ENCODE assay signal across 7 mouse cellular contexts in genomic region chr6:38873316-38873715, GRCm38 (mm10). TPM values are rescaled to one million over a fixed set of nuclear protein-coding genes. Genes with fewer than 3 reads are reported as not detected.
DNase-seq lines count a peak whose midpoint lies in the region; ATAC-seq lines count a peak whose summit lies in the region.

No protein-coding gene starts in this region.

- peak overlapping the region; percentile 99; the same call in 1 of the 2 replicates for H3K9ac ChIP-seq in hindbrain, embryonic 11.5 days (ENCODE audit: low read depth, low read length)

- peaks cover 11% of the 10 kb centered on the region for H3K4me1 ChIP-seq in hindbrain, embryonic 11.5 days (replicated peaks; ENCODE audit: control insufficient read depth, insufficient read depth, low read length)
- H3K4me1 ChIP-seq in midbrain, embryonic 10.5 days, result peaks cover 68% of the 10 kb centered on the region

- no peaks in the 10 kb centered on the region for H3K36me3 ChIP-seq in hindbrain, embryonic 11.5 days (ENCODE audit: control insufficient read depth, insufficient read depth, low read length)
- H3K36me3 ChIP-seq in midbrain, embryonic 10.5 days, result peaks cover 5% of the 10 kb centered on the region; the same call in 1 of the 2 replicates

- H3K9me3 ChIP-seq in hindbrain, embryonic 11.5 days (ENCODE audit: control insufficient read depth, low read length), result no peaks in the 10 kb centered on the region
- H3K9me3 ChIP-seq in midbrain, embryonic 10.5 days (replicated peaks), result no peaks in the 10 kb centered on the region

- DNase-seq in adrenal gland, adult 2 months, result peak; percentile 79
- DNase-seq in adrenal gland, postnatal 25 days, result peak; percentile 21
- DNase-seq in hindbrain, embryonic 11.5 days (ENCODE audit: low spot score), result no peak
- no peak for DNase-seq in midbrain, embryonic 10.5 days (ENCODE audit: low spot score)
- DNase-seq in thymus, postnatal 4 days, result no peak
- DNase-seq in layer of hippocampus, adult 18-20 months (ENCODE audit: low spot score in 2 of 2), result no peak

- H3K27ac ChIP-seq in hindbrain, embryonic 11.5 days (ENCODE audit: low read depth, low read length), result 0 out of 2 replicates have a peak overlapping the region, but pooled peaks have one; percentile 18
- peak overlapping the region; percentile 99; the same call in 1 of the 2 replicates for H3K27ac ChIP-seq in midbrain, embryonic 10.5 days (replicated peaks)

- no peaks in the 10 kb centered on the region for H3K27me3 ChIP-seq in hindbrain, embryonic 11.5 days (ENCODE audit: control insufficient read depth, insufficient read depth, low read length)
- peaks cover 12% of the 10 kb centered on the region for H3K27me3 ChIP-seq in midbrain, embryonic 10.5 days (ENCODE audit: low read depth, poor library complexity, severe bottlenecking)

- peak overlapping the region; percentile 98 for H3K4me3 ChIP-seq in hindbrain, embryonic 11.5 days (ENCODE audit: low read depth, low read length)
- peak overlapping the region; percentile 99 for H3K4me3 ChIP-seq in midbrain, embryonic 10.5 days

- WGBS in hindbrain, embryonic 11.5 days, result 79% methylated on average over 1 of the region's 1 CpGs
- 71% methylated on average over 1 of the region's 1 CpGs for WGBS in midbrain, embryonic 10.5 days

- ATAC-seq in hindbrain, embryonic 11.5 days (ENCODE audit: low FRiP score), result no peak
- ATAC-seq in inflammation-experienced regulatory T-cells, adult 6 months, result no peak

- H3K4me2 ChIP-seq in hindbrain, embryonic 11.5 days (replicated peaks; ENCODE audit: low read depth, low read length), result peak overlapping the region; percentile 61

RNA-seq across cellular contexts. Expression of gene Tbxas1, which starts 1.9 kb away (rescaled TPM):
- total RNA-seq in adrenal gland, adult 2 months (2021), result 1 to 10 TPM; 7.5 to 8.5 TPM
- polyA plus RNA-seq in adrenal gland, adult 2 months (2012; rRNA removed), result 3.3 and 4.0 TPM in 2 replicates
- total RNA-seq in adrenal gland, postnatal 25 days (2021), result 5.3 and 7.8 TPM in 2 replicates
- polyA plus RNA-seq in hindbrain, embryonic 11.5 days (2014; fragmentation: Nextera tagmentation; extraction: Ambion mirVana), result 0.69 and 1.4 TPM in 2 replicates
- 1.1 and 1.8 TPM in 2 replicates for polyA plus RNA-seq in midbrain, embryonic 10.5 days (2016; fragmentation: Nextera tagmentation; extraction: Ambion mirVana)
- polyA plus RNA-seq in inflammation-experienced regulatory T-cells, adult 6 months (2017; shearing (Covaris generic)), result under 1 TPM; 0.21 to 0.37 (median 0.25) TPM
- total RNA-seq in layer of hippocampus, adult 18-20 months (2021), result 1 to 10 TPM; 1.9 to 2.7 TPM

RNA-seq across cellular contexts. Expression of gene Hipk2, which starts 2.6 kb away (rescaled TPM):
- 100 to 1,000 TPM in 1 of 2 experiments, 10 to 100 TPM in 1; 98.6 to 163 TPM for total RNA-seq in adrenal gland, adult 2 months (2021)
- polyA plus RNA-seq in adrenal gland, adult 2 months (2012; rRNA removed), result 85.1 and 97.1 TPM in 2 replicates
- 137 TPM in 2 replicates for total RNA-seq in adrenal gland, postnatal 25 days (2021)
- polyA plus RNA-seq in hindbrain, embryonic 11.5 days (2014; fragmentation: Nextera tagmentation; extraction: Ambion mirVana), result 26.6 and 38.4 TPM in 2 replicates
- polyA plus RNA-seq in midbrain, embryonic 10.5 days (2016; fragmentation: Nextera tagmentation; extraction: Ambion mirVana), result 25.9 and 29.7 TPM in 2 replicates
- polyA plus RNA-seq in inflammation-experienced regulatory T-cells, adult 6 months (2017; shearing (Covaris generic)), result 10 to 100 TPM; 10.2 to 17.9 (median 17.6) TPM
- 10 to 100 TPM; 63.8 to 66.2 TPM for total RNA-seq in layer of hippocampus, adult 18-20 months (2021)

Comparison
In these comparisons a context has a peak if more than half of its experiments do, and no peak if none do; other contexts are left out.
1. DNase-seq: peak in adrenal gland, adult 2 months (single experiment) and adrenal gland, postnatal 25 days (single experiment); none in hindbrain, embryonic 11.5 days (single experiment), midbrain, embryonic 10.5 days (single experiment), thymus, postnatal 4 days (single experiment) and layer of hippocampus, adult 18-20 months (0 of 2).